Mouse (Mus musculus): Measurements from ENCODE around the gene Hist1h2ag. TPM values are rescaled to one million over a fixed set of nuclear protein-coding genes. Genes with fewer than 3 reads are reported as not detected.

The Hist1h2ag gene
- total RNA-seq, 2 experiments from 2014 or later = 58.5 to 986 TPM

GRCm38 (mm10) chr13:22014411-22014845 lies 28.3 kb downstream of the Hist1h2ag start:
- ATAC-seq (ENCODE audit: poor library complexity, severe bottlenecking) = 0 out of 2 replicates have a peak, but pooled peaks have one; percentile 5

- ATAC-seq (ENCODE audit: poor library complexity, severe bottlenecking) = no peak
Measured at GRCm38 (mm10) chr13:22013716-22014115, 29.0 kb downstream of the Hist1h2ag start.

GRCm38 (mm10) chr13:22009642-22010041 lies 33.1 kb downstream of the Hist1h2ag start, which contains the start of gene Prss16:
TSS of gene Prss16 (minus strand) at chr13:22009742.
- no peak for ATAC-seq (ENCODE audit: poor library complexity, severe bottlenecking)

GRCm38 (mm10) chr13:22008707-22009106 lies 34.0 kb downstream of the Hist1h2ag start:
- ATAC-seq (ENCODE audit: poor library complexity, severe bottlenecking) = no peak

GRCm38 (mm10) chr13:22007872-22008271 lies 34.9 kb downstream of the Hist1h2ag start:
- ATAC-seq (ENCODE audit: poor library complexity, severe bottlenecking) = no peak

GRCm38 (mm10) chr13:22007121-22007510 lies 35.6 kb downstream of the Hist1h2ag start:
- no peak for ATAC-seq (ENCODE audit: poor library complexity, severe bottlenecking)

GRCm38 (mm10) chr13:22006334-22007120 lies 36.2 kb downstream of the Hist1h2ag start:
- peak; percentile 56 for ATAC-seq (ENCODE audit: poor library complexity, severe bottlenecking)

GRCm38 (mm10) chr13:22005605-22006333 lies 37.0 kb downstream of the Hist1h2ag start:
- peak; percentile 67 for ATAC-seq (ENCODE audit: poor library complexity, severe bottlenecking)

- peak; percentile 51 for ATAC-seq (ENCODE audit: poor library complexity, severe bottlenecking)
Measured at GRCm38 (mm10) chr13:22001823-22002222, 40.9 kb downstream of the Hist1h2ag start.

GRCm38 (mm10) chr13:22001346-22001745 lies 41.4 kb downstream of the Hist1h2ag start:
- ATAC-seq (ENCODE audit: poor library complexity, severe bottlenecking) = peak; percentile 16

- ATAC-seq (ENCODE audit: poor library complexity, severe bottlenecking) = no peak
Measured at GRCm38 (mm10) chr13:21999147-21999546, 43.6 kb downstream of the Hist1h2ag start.

- ATAC-seq (ENCODE audit: poor library complexity, severe bottlenecking) = no peak
Measured at GRCm38 (mm10) chr13:21998412-21998811, 44.3 kb downstream of the Hist1h2ag start.

GRCm38 (mm10) chr13:21997821-21998220 lies 44.9 kb downstream of the Hist1h2ag start:
- no peak for ATAC-seq (ENCODE audit: poor library complexity, severe bottlenecking)

- ATAC-seq (ENCODE audit: poor library complexity, severe bottlenecking) = no peak
Measured at GRCm38 (mm10) chr13:21997201-21997820, 45.4 kb downstream of the Hist1h2ag start.

GRCm38 (mm10) chr13:21996840-21997185 lies 45.9 kb downstream of the Hist1h2ag start:
- no peak for ATAC-seq (ENCODE audit: poor library complexity, severe bottlenecking)

- ATAC-seq (ENCODE audit: poor library complexity, severe bottlenecking) = 0 out of 2 replicates have a peak, but pooled peaks have one; percentile 13
Measured at GRCm38 (mm10) chr13:21996101-21996839, 46.5 kb downstream of the Hist1h2ag start.

- peak; percentile 73 for ATAC-seq (ENCODE audit: poor library complexity, severe bottlenecking)
Measured at GRCm38 (mm10) chr13:21995331-21995914, 47.3 kb downstream of the Hist1h2ag start.

- 0 out of 2 replicates have a peak, but pooled peaks have one; percentile 13 for ATAC-seq (ENCODE audit: poor library complexity, severe bottlenecking)
Measured at GRCm38 (mm10) chr13:21994896-21995295, 47.8 kb downstream of the Hist1h2ag start.

GRCm38 (mm10) chr13:21993957-21994738 lies 48.6 kb downstream of the Hist1h2ag start:
- no peak for ATAC-seq (ENCODE audit: poor library complexity, severe bottlenecking)
